Mouse (Mus musculus) heart, adult 8-10 months (tissue): ENCODE data around the gene Otud7b. TPM values are rescaled to one million over a fixed set of nuclear protein-coding genes. Genes with fewer than 3 reads are reported as not detected.
"Not testable (repeated sequence)": the region's sequence is repeated elsewhere in the genome, so short reads cannot be mapped to it uniquely, and the experiment has no call there.

Source experiments
- DNase-seq: peaks from one replicate; pipeline ENCODE4 v3.0.0; 2022; ENCODE audit warnings: low spot score
- total RNA-seq, 4 experiments: library from RNA; stranded (reverse); gene quantifications; 2 replicates each; pipeline ENCODE4 v1.2.4; 2022

The Otud7b gene
- total RNA-seq, 4 experiments from 2014 or later = 55.4 to 63.1 (median 59.8) TPM

- DNase-seq = no peak
Measured at GRCm38 (mm10) chr3:96135011-96135410, 30.7 kb downstream of the Otud7b start.

DNA sequence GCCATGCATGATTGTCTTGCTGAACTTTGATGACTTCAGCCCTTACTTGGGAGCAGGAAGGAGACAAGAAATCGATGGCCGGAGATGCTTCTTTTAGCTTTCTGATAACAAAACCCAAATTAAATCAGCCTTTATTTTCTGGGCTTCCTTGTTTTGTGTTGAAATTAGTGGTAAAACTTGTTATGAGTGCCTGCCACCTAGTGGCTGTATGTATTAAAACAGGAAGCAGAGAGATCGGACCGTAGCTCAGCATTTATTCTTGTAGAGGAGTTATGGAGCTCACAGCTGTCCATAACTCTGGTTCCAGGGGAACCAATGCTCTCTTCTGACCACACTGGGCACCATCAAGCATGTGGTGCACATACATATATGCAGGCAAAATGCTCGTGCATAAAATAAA lies 43.6 kb downstream of the Otud7b start:
- DNase-seq = peak; percentile 73

- peak; percentile 10 for DNase-seq
Measured at GRCm38 (mm10) chr3:96151836-96152235, 47.5 kb downstream of the Otud7b start.

DNA sequence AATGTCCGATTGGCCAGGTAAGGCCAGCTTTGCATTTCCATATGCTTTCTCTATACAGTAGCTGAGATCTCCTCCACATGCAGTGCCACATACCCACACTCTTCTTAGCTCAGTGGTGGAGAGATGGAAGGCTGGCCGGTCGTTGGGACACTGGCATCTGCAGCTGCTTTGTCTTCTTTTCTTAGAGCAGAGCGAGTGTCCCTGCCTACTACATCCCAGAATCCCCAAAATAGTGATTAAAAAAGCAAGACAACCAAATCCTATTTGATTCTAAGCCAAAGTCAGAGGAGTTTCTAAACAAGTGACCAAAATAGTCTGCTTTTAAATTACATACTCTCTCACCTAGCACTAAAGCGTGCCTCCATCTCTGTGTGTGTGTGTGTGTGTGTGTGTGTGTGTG lies 48.3 kb downstream of the Otud7b start:
- no peak for DNase-seq

GRCm38 (mm10) chr3:96155501-96155900 lies 51.2 kb downstream of the Otud7b start:
- no peak for DNase-seq

- no peak for DNase-seq
Measured at GRCm38 (mm10) chr3:96159820-96160219, 55.5 kb downstream of the Otud7b start.

GRCm38 (mm10) chr3:96160222-96160802 lies 56.0 kb downstream of the Otud7b start:
- DNase-seq = peak; percentile 78

DNA sequence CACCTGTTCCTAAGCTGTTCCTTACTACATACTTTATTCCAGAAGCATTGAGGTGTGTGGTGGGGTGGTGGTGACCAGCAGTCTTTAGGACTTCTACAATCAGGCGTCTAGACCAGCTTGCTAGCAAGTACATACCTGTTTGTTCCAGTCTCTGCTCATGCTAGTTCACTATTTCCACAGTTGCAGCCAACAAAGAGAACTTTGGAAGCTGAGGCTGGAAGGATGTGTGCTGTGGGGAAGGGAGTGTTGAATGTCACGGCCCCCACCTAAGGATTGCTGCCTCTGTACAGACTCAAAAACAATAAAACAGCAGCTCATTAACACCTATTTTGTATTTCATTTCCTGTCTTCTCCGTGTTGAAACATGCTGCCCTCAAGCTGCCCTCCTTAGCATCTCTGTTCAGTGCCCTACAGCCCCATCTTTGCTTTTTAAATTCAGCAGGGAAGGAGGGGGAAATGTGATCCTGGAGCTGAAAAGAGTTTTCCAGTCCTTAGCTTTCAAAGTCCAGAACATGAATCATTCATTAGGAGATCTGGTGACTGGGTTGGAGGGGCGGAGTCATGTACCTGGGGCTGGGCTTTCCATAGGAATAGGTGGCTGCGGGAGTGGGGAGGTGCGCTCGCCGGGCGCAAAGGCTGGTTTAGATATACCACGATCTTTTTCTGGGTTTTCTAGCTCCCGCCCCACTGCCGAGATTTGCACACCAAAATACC lies 56.6 kb downstream of the Otud7b start:
- DNase-seq = peak; percentile 55

GRCm38 (mm10) chr3:96161869-96162840 lies 57.8 kb downstream of the Otud7b start, which contains the start of gene Mtmr11:
Gene Mtmr11 (plus strand): TSS chr3:96162004.
- DNase-seq = peak; percentile 62

GRCm38 (mm10) chr3:96163040-96163439 lies 58.7 kb downstream of the Otud7b start:
- no peak for DNase-seq

- no peak for DNase-seq
Measured at GRCm38 (mm10) chr3:96168466-96169158, 64.3 kb downstream of the Otud7b start.

DNA sequence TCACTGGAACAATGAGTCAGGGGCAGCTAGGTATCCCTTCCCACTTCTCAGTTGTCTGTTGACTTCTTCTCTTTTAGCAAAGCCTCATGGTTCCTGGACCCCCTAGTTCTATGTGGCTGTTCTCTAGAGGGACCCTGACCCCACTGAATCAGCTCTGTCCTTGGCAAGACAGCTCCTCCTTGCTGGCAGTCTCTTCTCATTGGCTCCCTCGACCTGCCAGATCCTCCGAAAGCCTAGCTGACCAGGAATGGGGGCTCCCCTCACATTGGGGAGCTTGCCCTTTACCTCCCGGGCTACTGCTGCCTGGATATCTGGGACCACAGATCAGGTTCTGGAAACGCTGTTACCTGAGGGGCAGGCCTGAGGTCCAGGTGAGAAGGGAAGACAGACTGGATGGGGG lies 65.9 kb downstream of the Otud7b start:
- no peak for DNase-seq

DNA sequence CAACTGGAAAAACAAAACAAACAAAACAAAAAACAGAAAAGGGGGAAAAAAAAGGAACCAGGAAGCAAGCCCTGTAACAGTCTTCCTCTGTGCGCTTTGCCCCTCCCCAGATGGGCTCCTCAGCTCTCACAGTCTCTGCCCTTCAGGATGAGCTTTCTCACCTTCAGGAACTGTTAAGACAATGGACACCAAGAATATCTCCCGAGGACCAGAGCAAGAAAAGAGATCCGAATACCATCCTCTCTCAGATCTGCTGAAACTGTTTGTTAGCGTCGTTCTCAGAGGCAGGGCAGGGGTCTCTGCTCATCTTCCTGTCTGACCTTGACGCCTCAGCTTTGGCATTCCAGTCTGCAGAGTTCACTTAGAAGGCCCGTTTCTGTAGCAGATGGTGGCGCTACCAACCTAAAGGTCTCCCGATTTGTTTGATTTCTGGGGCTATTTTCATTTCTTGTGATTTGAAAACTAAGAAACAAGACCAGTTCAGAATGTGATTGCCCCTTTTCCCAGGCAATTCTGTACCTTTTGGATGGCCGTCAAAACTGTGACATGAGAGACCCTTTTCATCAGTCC lies 66.7 kb downstream of the Otud7b start:
- no peak for DNase-seq

GRCm38 (mm10) chr3:96171583-96172196 lies 67.4 kb downstream of the Otud7b start:
- no peak for DNase-seq

DNA sequence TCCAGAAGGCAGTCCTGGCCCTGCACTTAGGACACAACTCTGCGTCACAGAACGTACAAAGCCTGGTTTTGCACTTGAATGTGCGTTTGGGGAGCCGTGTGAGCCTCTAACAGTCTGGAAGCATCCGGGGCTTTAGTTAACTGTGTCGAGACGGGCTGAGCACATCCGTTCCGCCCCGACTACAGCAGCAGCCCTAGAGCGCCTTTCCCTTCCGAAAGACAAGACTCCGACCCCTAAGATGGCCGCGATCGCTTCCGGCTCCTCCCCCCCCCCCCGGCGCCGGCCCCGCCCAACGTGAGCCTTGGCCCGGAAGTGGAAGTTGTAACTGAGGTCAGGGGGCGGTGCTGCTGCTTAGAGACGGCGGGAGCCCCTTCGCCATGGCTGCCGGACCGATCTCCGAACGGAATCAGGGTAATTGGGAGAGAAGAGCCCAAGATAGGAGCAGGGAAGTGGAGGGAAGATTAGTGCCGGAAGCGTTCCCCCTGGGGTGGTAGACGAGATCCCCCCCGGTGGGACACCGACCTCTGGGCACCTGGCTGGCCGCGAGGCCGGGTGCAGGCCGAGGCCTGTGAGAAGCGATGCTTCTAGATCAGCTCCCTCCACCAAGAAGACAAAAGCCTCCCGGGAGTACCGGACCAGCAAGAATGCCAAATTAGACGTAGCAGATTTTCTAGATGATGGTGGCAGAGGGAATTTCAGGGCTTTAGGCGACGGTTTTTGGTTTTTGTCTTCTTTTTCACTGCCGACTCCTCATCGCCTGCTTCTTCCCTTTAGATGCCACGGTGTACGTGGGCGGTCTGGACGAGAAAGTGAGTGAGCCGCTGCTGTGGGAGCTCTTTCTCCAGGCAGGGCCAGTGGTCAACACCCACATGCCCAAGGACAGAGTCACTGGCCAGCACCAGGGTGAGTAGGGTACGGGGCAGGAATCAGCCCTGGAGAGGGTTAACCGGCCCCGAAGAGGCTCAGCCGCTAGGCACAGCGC lies 68.2 kb downstream of the Otud7b start, which contains the start of gene Sf3b4:
TSS of gene Sf3b4 (plus strand) at position 136 of the 982 bp plus-strand sequence.
- peak; percentile 86 for DNase-seq

DNA sequence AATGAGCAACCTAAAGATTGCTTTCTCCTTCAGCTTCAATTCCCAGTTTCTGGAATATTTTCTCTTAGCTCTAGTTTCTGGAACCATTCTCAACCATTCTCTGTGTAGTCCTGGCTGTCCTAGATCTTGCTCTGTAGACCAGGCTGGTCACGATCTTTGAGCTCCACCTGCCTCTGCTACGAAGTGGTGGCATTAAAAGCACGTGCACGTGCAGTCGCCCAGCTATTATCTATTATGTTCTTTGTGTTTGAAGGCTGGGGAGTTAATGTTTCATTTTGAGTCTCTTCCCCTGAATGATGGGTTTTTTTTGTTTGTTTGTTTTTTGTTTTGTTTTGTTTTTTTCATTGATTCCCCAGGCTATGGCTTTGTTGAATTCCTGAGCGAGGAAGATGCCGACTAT lies 68.9 kb downstream of the Otud7b start:
- DNase-seq = no peak

- not testable (repeated sequence) for DNase-seq
Measured at GRCm38 (mm10) chr3:96174042-96174441, 69.7 kb downstream of the Otud7b start.

DNA sequence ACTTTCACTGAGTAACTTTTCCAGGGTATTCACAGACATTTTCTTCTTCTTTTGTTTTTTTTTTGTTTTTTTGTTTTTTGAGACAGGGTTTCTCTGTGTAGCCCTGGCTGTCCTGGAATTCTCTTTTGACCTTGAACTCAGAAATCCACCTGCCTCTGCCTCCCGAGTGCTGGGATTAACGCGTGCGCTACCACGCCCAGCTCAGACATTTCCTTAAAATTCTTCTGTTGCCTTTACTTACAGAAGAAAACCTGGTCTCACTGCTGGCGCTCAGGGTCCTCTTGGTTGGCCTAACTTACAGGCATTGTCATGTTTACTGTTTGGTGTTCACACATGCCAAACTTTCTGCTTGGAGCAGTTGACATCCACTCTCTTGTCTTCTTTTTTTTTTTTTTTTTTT lies 70.9 kb downstream of the Otud7b start:
- DNase-seq = no peak

DNA sequence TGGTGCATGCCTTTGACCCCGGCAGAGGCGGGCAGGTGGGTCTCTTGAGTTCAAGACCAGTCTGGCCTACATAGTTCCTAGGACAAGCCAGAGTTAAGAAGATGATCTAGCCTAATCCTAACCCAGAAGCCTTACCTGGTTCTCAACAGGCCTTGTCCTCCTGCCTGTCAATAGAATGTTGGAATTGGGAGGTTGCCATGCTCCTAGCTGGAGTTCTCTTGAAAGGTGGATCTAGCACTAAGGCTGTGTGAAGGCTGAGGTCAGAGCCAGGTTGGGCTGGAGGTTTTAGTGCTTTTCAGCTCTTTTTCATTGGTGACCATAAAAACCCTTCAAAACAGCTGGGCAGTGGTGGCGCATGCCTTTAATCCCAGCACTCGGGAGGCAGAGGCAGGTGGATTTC lies 74.1 kb downstream of the Otud7b start:
- no peak for DNase-seq
